Mouse (Mus musculus) midbrain, postnatal 0 days (tissue): ENCODE measurements at regions not wholly inside any gene's neighbourhood (a gene's known extent, or its start where the extent isn't known, plus 50 kb on each side); places are given as distances from the start of the nearest gene placed in this dataset.
A peak's percentile ranks its signal among the peaks of the same experiment; 100 is the strongest.
"Not testable (repeated sequence)": the region's sequence is repeated elsewhere in the genome, so short reads cannot be mapped to it uniquely, and the experiment has no call there.

Experiments
- ATAC-seq: fragments of 200-750 bp; cut with Nextera tagmentation; 2 replicates; pipeline ENCODE4 v1.8.0; 2017; ENCODE audit warnings: moderate number of reproducible peaks, mild to moderate bottlenecking, moderate TSS enrichment, moderate library complexity; ENCODE audit not compliant: low FRiP score
- DNase-seq: peaks from one replicate; pipeline ENCODE4 v3.0.0-alpha.2; 2015; ENCODE audit warnings: low spot score
- H3K27ac ChIP-seq: fragments of 300-500 bp; sonication (generic); 2 replicates; pipeline ENCODE4 v1.5.1; 2014; ENCODE audit warnings: low read depth, mild to moderate bottlenecking, low read length, mixed read lengths
- H3K27me3 ChIP-seq: fragments of 300-500 bp; sonication (generic); 2 replicates; pipeline ENCODE4 v1.6.1; 2014; ENCODE audit warnings: low read length, control low read depth, mixed read lengths; ENCODE audit not compliant: insufficient read depth
- H3K36me3 ChIP-seq: fragments of 300-500 bp; sonication (generic); 2 replicates; pipeline ENCODE4 v1.6.1; 2014; ENCODE audit warnings: low read length, control low read depth, mixed read lengths; ENCODE audit not compliant: insufficient read depth
- H3K4me1 ChIP-seq: fragments of 300-500 bp; sonication (generic); 2 replicates; pipeline ENCODE4 v1.6.1; 2014; ENCODE audit warnings: mild to moderate bottlenecking, control low read depth, antibody characterized with exemption, low read length, mixed read lengths; ENCODE audit not compliant: insufficient read depth
- H3K4me2 ChIP-seq: fragments of 300-500 bp; sonication (generic); 2 replicates; pipeline ENCODE4 v1.6.1; 2014; ENCODE audit warnings: low read depth, mild to moderate bottlenecking, low read length, mixed read lengths; ENCODE audit not compliant: poor library complexity, severe bottlenecking
- H3K4me3 ChIP-seq: fragments of 300-500 bp; sonication (generic); 2 replicates; pipeline ENCODE4 v1.5.1; 2014; ENCODE audit warnings: low read depth, mild to moderate bottlenecking, low read length, moderate library complexity
- H3K9ac ChIP-seq: fragments of 300-500 bp; sonication (generic); replicated peaks from 2 replicates; pipeline ENCODE4 v1.6.1; 2014; ENCODE audit warnings: mild to moderate bottlenecking, low read length, moderate library complexity, mixed read lengths; ENCODE audit not compliant: poor library complexity, severe bottlenecking
- H3K9me3 ChIP-seq: fragments of 300-500 bp; sonication (generic); 2 replicates; pipeline ENCODE4 v1.6.1; 2016; ENCODE audit warnings: low read length, control low read depth
- WGBS: fragments of 180-500 bp; shearing (Covaris S2); extraction: QIAGEN DNeasy Blood & Tissue Kit; methylation state at CpG from one replicate; pipeline ENCODE4 v1.1.7; 2014; 5-methylcytosine and 5-hydroxymethylcytosine counted together

GRCm38 (mm10) chr12:22745556-22745955 is 1034.5 kb downstream of the Gm10330 start:
- not testable (repeated sequence) for H3K9me3 ChIP-seq, H3K27ac ChIP-seq, H3K4me1 ChIP-seq, H3K36me3 ChIP-seq, H3K4me2 ChIP-seq, ATAC-seq, H3K27me3 ChIP-seq, H3K9ac ChIP-seq
- H3K4me3 ChIP-seq = 0 out of 2 replicates have a peak overlapping the region, but pooled peaks have one; percentile 8
- DNase-seq = peak; percentile 1
- 7% methylated on average over 29 of the region's 40 CpGs for WGBS

- H3K9me3 ChIP-seq, H3K27ac ChIP-seq, H3K4me2 ChIP-seq, ATAC-seq, H3K9ac ChIP-seq, H3K4me1 ChIP-seq, DNase-seq, H3K36me3 ChIP-seq, H3K27me3 ChIP-seq: not testable (repeated sequence)
- H3K4me3 ChIP-seq = 0 out of 2 replicates have a peak overlapping the region, but pooled peaks have one; percentile 8
- 13% methylated on average over 28 of the region's 43 CpGs for WGBS
Observed at GRCm38 (mm10) chr12:22745067-22745466, 1035.0 kb downstream of the Gm10330 start.
